Mouse (Mus musculus) mature B cell (primary cell): ENCODE results near the gene Arl9.
"Not testable (repeated sequence)": the region's sequence is repeated elsewhere in the genome, so short reads cannot be mapped to it uniquely, and the experiment has no call there.

ENCODE experiments used
- in situ Hi-C: fragments of 300-500 bp; cut with MboI; formaldehyde crosslinking; loops from 2 replicates; pipeline ENCODE4 v1.14.3; 2019

Gene Arl9

DNA sequence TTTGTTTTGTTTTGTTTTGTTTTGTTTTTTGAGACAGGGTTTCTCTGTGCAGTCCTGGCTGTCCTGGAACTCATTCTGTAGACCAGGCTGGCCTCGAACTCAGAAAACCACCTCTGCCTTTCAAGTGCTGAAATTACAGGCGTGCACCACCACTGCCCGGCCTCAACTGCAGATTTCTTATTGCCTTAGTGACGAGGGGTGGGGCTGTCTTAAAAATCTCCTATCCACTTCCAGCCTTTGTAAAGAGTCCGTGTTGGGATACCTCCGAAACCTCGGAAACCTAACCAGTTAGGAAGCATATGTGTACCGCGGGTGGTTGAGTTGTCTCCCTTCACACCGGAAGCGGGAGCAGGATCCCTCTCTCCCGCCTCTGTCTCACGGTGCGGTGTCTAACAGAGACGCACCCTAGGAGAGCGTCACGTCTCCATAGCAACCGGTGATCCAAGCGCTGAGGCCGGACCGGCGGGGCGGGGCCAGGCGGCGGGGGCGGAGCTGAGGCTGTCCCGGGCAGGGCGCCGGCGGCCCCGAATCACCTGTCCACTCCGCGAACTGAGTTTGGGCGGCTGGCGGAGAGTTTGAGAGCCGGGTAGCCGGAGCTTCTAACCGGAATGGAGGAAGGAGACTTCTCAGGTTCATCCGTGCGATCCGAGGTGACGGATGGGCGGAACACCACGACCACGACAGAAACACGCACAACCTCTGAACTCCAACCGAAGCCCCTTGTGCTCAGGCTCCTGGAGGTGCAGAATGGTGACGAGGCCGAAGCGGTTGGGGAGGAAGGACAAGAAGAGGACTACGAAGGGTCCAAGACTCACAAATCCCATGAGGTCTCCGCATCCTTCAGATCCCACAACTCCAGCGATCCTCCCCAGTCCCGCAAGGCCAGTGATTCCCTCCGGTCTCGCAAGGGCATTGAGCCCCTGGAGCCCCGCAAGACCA is 12.0 kb downstream of the Arl9 start, which contains the start of gene Thegl:
TSS of gene Thegl (plus strand) at position 480 of the 939 bp plus-strand sequence.
- in situ Hi-C loops = no loop called here

DNA sequence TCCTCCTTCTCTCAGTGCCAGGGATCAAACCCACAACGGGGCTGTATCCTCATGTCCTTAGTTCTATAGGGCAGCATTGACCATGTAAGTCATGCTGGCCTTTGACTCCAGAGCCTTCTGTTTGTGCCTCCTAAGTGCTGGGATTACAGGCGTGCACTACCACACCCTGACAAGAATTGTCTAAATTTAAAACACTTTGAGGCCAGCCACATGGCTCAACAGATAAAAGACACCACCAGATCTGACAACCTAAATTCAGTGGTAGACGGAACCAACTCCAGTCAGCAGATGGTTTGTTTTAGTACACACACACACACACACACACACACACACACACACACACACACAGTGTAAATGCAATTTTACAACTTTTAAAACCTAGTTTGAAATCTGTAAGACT is 24.2 kb downstream of the Arl9 start:
- in situ Hi-C loops = no loop called here

DNA sequence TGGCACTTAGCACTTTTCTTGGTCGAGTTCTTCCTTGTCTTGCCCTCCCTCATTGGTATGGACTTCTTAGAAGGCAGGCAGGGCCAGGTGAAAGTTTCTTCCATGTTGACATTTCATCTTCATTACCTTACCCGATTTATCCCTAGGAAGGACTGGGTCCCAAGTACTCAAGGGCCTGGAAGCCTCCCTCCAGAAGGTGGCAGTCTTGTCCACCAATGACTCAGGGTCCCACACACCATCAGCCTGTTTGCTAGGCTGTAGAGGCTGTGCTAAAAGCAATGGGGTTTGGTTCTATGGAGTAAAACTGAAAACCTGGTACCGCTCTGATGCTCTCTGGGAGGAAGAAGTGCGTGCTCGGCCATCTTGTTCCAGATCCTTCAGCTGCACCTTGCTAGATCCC is 25.9 kb downstream of the Arl9 start:
- in situ Hi-C loops = no loop called here

DNA sequence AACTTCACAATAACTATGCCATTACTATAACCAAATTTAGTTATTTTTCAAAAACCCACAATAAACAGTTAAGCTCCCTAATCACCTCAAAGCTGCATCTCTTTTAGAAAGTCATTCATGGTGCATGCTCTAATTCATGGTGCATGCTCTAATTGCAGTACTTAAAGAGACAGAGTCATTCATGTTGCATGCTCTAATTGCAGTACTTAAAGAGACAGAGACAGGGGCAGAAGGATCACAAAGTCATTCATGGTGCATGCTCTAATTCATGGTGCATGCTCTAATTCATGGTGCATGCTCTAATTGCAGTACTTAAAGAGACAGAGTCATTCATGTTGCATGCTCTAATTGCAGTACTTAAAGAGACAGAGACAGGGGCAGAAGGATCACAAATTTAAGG is 31.2 kb downstream of the Arl9 start:
- in situ Hi-C loops = not testable (repeated sequence)

DNA sequence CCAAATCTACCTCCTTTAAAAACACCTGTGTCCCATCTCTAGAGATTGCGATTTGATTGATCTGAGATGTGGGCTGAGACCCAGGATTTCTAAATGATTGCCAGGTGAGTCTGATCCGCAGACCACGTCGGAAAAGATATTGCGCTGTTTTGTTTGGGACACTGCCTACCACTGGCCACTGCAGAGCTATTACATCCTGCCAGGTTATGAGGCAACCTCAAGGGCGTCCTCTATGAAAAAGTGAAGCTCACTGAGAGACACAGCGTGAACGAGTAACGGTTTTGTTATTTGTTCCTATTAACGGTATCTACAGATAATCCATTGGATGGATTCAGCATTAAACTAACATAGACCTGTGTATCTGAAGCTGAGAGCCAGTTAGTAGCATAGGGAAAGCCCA is 34.6 kb downstream of the Arl9 start:
- in situ Hi-C loops = no loop called here

DNA sequence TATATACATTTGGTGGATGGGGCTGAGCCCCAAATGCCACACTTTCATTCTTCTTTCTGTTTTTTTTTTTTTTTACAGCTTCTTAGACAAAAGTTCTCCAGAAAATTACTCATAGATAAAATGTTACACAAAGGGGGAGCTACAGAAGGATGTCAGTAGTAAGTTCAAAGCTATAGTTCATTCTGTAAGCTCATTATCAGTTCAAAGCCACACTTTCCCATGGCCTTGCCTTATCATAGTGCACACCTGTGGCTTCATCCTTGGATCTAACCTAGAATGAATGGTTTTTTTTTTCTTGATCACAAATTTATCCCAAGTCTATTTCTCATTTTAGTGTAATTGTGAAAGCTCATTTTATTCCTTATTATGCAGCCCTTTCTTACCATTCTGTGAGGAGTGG is 35.5 kb downstream of the Arl9 start:
- in situ Hi-C loops = no loop called here

DNA sequence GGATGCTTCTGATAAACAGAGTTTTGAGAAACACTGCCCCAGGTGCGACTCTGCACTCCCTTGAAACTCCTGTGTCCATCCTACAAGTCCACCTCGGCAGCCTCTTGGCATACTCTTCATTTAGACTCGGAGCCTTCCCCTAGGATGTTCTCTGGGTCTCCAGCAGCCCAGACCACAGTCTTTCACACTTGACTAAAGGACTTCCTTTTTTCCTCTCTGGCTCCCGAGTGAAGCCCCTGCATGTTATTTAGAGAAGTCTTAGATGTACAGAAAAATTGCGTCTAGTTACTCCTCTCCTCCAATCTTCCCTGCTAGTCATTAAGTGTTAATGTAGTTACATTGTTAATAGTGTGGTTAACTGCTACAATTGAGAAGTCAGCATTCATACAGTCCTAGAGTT is 40.5 kb downstream of the Arl9 start:
- in situ Hi-C loops = no loop called here

DNA sequence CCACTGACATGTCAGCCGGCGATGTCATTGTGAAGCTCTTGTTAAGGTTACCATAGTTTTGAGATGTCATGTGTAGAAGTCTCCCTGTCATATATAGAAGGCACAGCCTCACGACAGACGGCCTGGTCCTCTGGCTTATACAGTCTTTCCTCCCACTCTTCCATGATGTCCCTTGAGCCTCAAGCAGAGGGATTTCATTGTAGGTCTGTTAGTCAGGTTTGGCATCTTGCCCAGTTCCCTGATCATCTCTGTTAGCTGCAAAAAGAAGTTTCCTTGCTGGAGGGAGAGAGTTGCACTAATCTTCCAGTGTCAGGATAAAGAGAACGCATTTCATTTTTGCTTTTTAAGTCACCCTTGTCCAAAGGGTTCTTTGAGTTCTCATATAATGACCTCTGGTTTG is 48.8 kb downstream of the Arl9 start:
- in situ Hi-C loops = no loop called here

DNA sequence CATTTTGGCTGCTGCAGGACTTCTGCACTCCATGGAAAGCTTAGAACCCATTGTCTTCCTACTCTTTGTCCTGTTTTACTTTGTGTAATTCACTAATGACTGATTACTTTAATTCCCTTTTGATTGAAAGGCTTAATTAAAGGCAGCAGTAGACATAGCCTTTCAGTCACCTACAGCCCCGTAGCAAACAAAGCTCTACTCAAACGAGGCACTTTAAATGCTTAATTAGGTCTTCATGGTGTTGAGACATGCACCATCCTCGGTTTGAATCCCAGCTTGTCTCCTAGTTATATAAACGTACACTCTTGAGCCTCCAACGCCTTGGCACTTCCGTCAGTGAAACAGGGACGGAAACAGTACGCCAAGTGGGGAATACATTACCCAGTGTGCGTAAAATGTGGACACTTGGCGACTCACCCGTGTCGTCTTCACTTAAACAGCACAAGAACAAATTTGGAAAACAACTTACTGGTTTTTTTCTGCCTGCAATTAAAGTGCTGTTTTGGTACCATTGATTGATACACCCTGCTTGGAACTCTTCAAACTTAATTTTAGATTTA is 53.1 kb downstream of the Arl9 start:
- in situ Hi-C loops = no loop called here
